Mouse (Mus musculus) E14TG2a.4 (cell line): Measurements from ENCODE around the gene Specc1.

Experiments used
- H3K27me3 ChIP-seq: 2 replicates; pipeline ENCODE4 v1.6.1; 2014; ENCODE audit warnings: low read length, control low read depth; ENCODE audit not compliant: insufficient read depth
- H3K36me3 ChIP-seq: 2 replicates; pipeline ENCODE4 v1.6.1; 2014; ENCODE audit warnings: low read length, control low read depth; ENCODE audit not compliant: insufficient read depth
- H3K4me1 ChIP-seq: replicated peaks from 2 replicates; pipeline ENCODE4 v1.6.1; 2014; ENCODE audit warnings: low read depth, low read length, control low read depth
- H3K4me3 ChIP-seq: replicated peaks from 2 replicates; pipeline ENCODE4 v1.5.1; 2014; ENCODE audit warnings: mild to moderate bottlenecking, low read length
- H3K9me3 ChIP-seq: 2 replicates; pipeline ENCODE4 v1.6.1; 2014; ENCODE audit warnings: low read length, control low read depth
- CTCF ChIP-seq: conservative IDR thresholded peaks from 2 replicates; pipeline ENCODE4 v1.5.1; 2014; ENCODE audit warnings: low read length
- NANOG ChIP-seq: IDR thresholded peaks from 2 replicates; pipeline ENCODE4 v1.6.1; 2014; ENCODE audit warnings: borderline replicate concordance, low read length, mixed read lengths
- POU5F1 ChIP-seq: IDR thresholded peaks from 2 replicates; pipeline ENCODE4 v1.6.1; 2014; ENCODE audit warnings: low read length, borderline replicate concordance

The Specc1 gene

GRCm38 (mm10) chr11:62240631-62241261, 284.2 kb downstream of the Specc1 start:
- TF ChIP-seq CTCF (no peak), POU5F1 (no peak), NANOG (no peak)
- Histone ChIP-seq H3K9me3 (peaks cover 7% of the 10 kb centered on the region), H3K36me3 (no peaks in the 10 kb centered on the region), H3K27me3 (peaks cover 50% of the 10 kb centered on the region), H3K4me1 (peaks cover 7% of the 10 kb centered on the region), H3K4me3 (no peak overlapping the region)

GRCm38 (mm10) chr11:62243871-62244270, 287.3 kb downstream of the Specc1 start:
- TF ChIP-seq CTCF (no peak), POU5F1 (no peak), NANOG (no peak)
- Histone ChIP-seq H3K9me3 (peaks cover 12% of the 10 kb centered on the region), H3K27me3 (peaks cover 48% of the 10 kb centered on the region), H3K4me1 (peaks cover 13% of the 10 kb centered on the region), H3K36me3 (no peaks in the 10 kb centered on the region), H3K4me3 (no peak overlapping the region)

- H3K4me3 ChIP-seq = no peak overlapping the region
- peaks cover 48% of the 10 kb centered on the region for H3K27me3 ChIP-seq
- peaks cover 17% of the 10 kb centered on the region for H3K4me1 ChIP-seq
- no peaks in the 10 kb centered on the region for H3K36me3 ChIP-seq
- H3K9me3 ChIP-seq = peaks cover 12% of the 10 kb centered on the region
- no peak for TF ChIP-seq CTCF
Observed at GRCm38 (mm10) chr11:62244471-62244870, 287.9 kb downstream of the Specc1 start.

GRCm38 (mm10) chr11:62247759-62248400, 291.3 kb downstream of the Specc1 start:
- Histone ChIP-seq H3K9me3 (peaks cover 12% of the 10 kb centered on the region), H3K4me1 (peaks cover 34% of the 10 kb centered on the region), H3K36me3 (no peaks in the 10 kb centered on the region), H3K27me3 (peaks cover 66% of the 10 kb centered on the region), H3K4me3 (peak overlapping the region; percentile 87)
- TF ChIP-seq NANOG (no peak), CTCF (no peak), POU5F1 (no peak)

- Histone ChIP-seq H3K4me3 (peak within 1 kb of the TSS; percentile 87), H3K9me3 (peaks cover 12% of the 10 kb centered on the region), H3K27me3 (peaks cover 67% of the 10 kb centered on the region), H3K4me1 (peaks cover 40% of the 10 kb centered on the region), H3K36me3 (no peaks in the 10 kb centered on the region)
- no peak for TF ChIP-seq POU5F1
Observed at GRCm38 (mm10) chr11:62248401-62249244, 292.1 kb downstream of the Specc1 start, which contains the start of gene Adora2b. Gene Adora2b (plus strand): TSS chr11:62248984.

- peaks cover 66% of the 10 kb centered on the region for H3K27me3 ChIP-seq
Observed at GRCm38 (mm10) chr11:62249266-62250037, 292.9 kb downstream of the Specc1 start.

GRCm38 (mm10) chr11:62251047-62251446, 294.5 kb downstream of the Specc1 start:
- Histone ChIP-seq H3K27me3 (peaks cover 54% of the 10 kb centered on the region), H3K36me3 (no peaks in the 10 kb centered on the region), H3K9me3 (peaks cover 3% of the 10 kb centered on the region; the same call in 1 of the 2 replicates), H3K4me3 (peak overlapping the region; percentile 7; the same call in 1 of the 2 replicates), H3K4me1 (peaks cover 53% of the 10 kb centered on the region)
- TF ChIP-seq POU5F1 = no peak
- TF ChIP-seq CTCF = no peak
- TF ChIP-seq NANOG = no peak

More at GRCm38 (mm10) chr11:62249266-62250037, 292.9 kb downstream of the Specc1 start:
- Histone ChIP-seq H3K4me1 (peaks cover 46% of the 10 kb centered on the region), H3K9me3 (peaks cover 12% of the 10 kb centered on the region), H3K36me3 (no peaks in the 10 kb centered on the region), H3K4me3 (peak overlapping the region; percentile 87)
- 0 out of 2 replicates have a peak, but pooled peaks have one; percentile 9 for TF ChIP-seq POU5F1
- TF ChIP-seq NANOG = no peak
- no peak for TF ChIP-seq CTCF

- Histone ChIP-seq H3K4me1 (peaks cover 46% of the 10 kb centered on the region), H3K9me3 (no peaks in the 10 kb centered on the region), H3K36me3 (no peaks in the 10 kb centered on the region), H3K4me3 (no peak overlapping the region), H3K27me3 (peaks cover 40% of the 10 kb centered on the region)
- no peak for TF ChIP-seq POU5F1
- TF ChIP-seq NANOG = no peak
- TF ChIP-seq CTCF = no peak
Observed at GRCm38 (mm10) chr11:62253380-62253779, 296.8 kb downstream of the Specc1 start.
